Comparison of ENCODE assay signal across 9 mouse cellular contexts in the genomic region with DNA sequence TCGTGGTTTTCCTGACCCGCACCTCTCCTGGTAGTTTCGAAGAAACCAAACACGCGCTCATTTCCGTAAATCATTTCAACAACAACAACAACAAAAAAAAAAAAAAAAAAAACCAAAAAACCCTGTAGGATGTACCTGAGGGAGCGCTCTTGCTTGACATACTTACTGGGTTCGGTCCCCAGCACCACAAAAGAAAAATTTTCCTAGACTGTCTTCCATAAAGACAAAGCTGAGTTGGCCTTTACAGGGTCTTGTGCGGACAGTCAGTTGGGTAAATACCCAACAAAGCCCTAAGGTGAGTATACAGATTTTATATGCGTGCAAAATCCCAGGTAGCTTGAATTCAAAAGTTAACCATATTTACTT. TPM values are rescaled to one million over a fixed set of nuclear protein-coding genes. Genes with fewer than 3 reads are reported as not detected.
DNase-seq lines count a peak whose midpoint lies in the region; ATAC-seq lines count a peak whose summit lies in the region.
"Had no signal": no experiment of that assay in that cellular context is flagged by ENCODE, and none has a peak within 500 bp of the region (broad histone marks: within the 10 kb centered on the region; RNA-seq: fewer than 3 reads in every experiment).

No protein-coding gene starts in this region.

- peak overlapping the region; percentile 64 for H3K9ac ChIP-seq in heart, embryonic 15.5 days
- peak overlapping the region; percentile 73; the same call in 1 of the 2 replicates for H3K9ac ChIP-seq in midbrain, embryonic 11.5 days (ENCODE audit: low read length)

- WGBS in heart, embryonic 15.5 days: 17% methylated on average over 10 of the region's 10 CpGs
- 15% methylated on average over 10 of the region's 10 CpGs for WGBS in hindbrain, embryonic 10.5 days
- WGBS in midbrain, embryonic 11.5 days: 12% methylated on average over 10 of the region's 10 CpGs

- peak overlapping the region; percentile 87 for H3K27ac ChIP-seq in heart, embryonic 15.5 days
- peak overlapping the region; percentile 88 for H3K27ac ChIP-seq in hindbrain, embryonic 10.5 days
- H3K27ac ChIP-seq in midbrain, embryonic 11.5 days (ENCODE audit: low read depth, low read length): no peak overlapping the region

- H3K4me3 ChIP-seq in heart, embryonic 15.5 days: peak overlapping the region; percentile 54
- peak overlapping the region; percentile 67 for H3K4me3 ChIP-seq in hindbrain, embryonic 10.5 days
- peak overlapping the region; percentile 51 for H3K4me3 ChIP-seq in midbrain, embryonic 11.5 days (ENCODE audit: low read depth, low read length)

- peaks cover 32% of the 10 kb centered on the region for H3K36me3 ChIP-seq in heart, embryonic 15.5 days
- H3K36me3 ChIP-seq in hindbrain, embryonic 10.5 days: peaks cover 33% of the 10 kb centered on the region
- peaks cover 2% of the 10 kb centered on the region; the same call in 1 of the 2 replicates for H3K36me3 ChIP-seq in midbrain, embryonic 11.5 days (ENCODE audit: control insufficient read depth, insufficient read depth, low read length)

- DNase-seq in heart, postnatal 14 days: no peak
- DNase-seq in hindbrain, embryonic 10.5 days (ENCODE audit: low spot score): peak; percentile 6
- DNase-seq in midbrain, embryonic 11.5 days (ENCODE audit: low spot score, missing footprints): peak; percentile 89
- DNase-seq in adrenal gland, postnatal 4 days (ENCODE audit: low spot score in 2 of 2): no peak
- no peak for DNase-seq in cerebellum, adult 8-10 months
- no peak for DNase-seq in lung, postnatal 36 days

- intact Hi-C loops in heart, postnatal 14 days (cut with DNase I): no loop called here

- peaks cover 5% of the 10 kb centered on the region for H3K4me1 ChIP-seq in heart, embryonic 15.5 days (replicated peaks)
- peaks cover 18% of the 10 kb centered on the region for H3K4me1 ChIP-seq in hindbrain, embryonic 10.5 days (replicated peaks)
- no peaks in the 10 kb centered on the region for H3K4me1 ChIP-seq in midbrain, embryonic 11.5 days (ENCODE audit: control insufficient read depth, insufficient read depth, low read length)

- no peak for ATAC-seq in heart, embryonic 15.5 days (replicated peaks; ENCODE audit: insufficient number of reproducible peaks, insufficient read depth, low FRiP score, low read depth)
- peak; percentile 16 for ATAC-seq in activated CD4-positive, CD25-positive, alpha-beta regulatory T cell, adult 4 months
- 0 out of 2 replicates have a peak, but pooled peaks have one; percentile 25 for ATAC-seq in midbrain, embryonic 11.5 days (ENCODE audit: low FRiP score)

- peak overlapping the region; percentile 69 for H3K4me2 ChIP-seq in heart, embryonic 15.5 days
- H3K4me2 ChIP-seq in midbrain, embryonic 11.5 days: peak overlapping the region; percentile 71

- H3K9me3 ChIP-seq in heart, embryonic 15.5 days (replicated peaks): no peaks in the 10 kb centered on the region
- no peaks in the 10 kb centered on the region for H3K9me3 ChIP-seq in hindbrain, embryonic 10.5 days
- H3K9me3 ChIP-seq in midbrain, embryonic 11.5 days (ENCODE audit: control insufficient read depth, low read length): no peaks in the 10 kb centered on the region

- no peaks in the 10 kb centered on the region for H3K27me3 ChIP-seq in heart, embryonic 15.5 days
- H3K27me3 ChIP-seq in hindbrain, embryonic 10.5 days (ENCODE audit: insufficient read depth, poor library complexity, severe bottlenecking): no peaks in the 10 kb centered on the region
- no peaks in the 10 kb centered on the region for H3K27me3 ChIP-seq in midbrain, embryonic 11.5 days (ENCODE audit: control insufficient read depth, insufficient read depth, low read length)

RNA-seq across cellular contexts. Expression of a gene that starts 0.3 kb away (rescaled TPM):
- 2.9 and 3.3 TPM in 2 replicates for polyA plus RNA-seq in heart, embryonic 15.5 days (2015; fragmentation: Nextera tagmentation; extraction: Ambion mirVana)
- total RNA-seq in heart, postnatal 14 days (2021): under 1 TPM; 0.32 to 0.60 TPM
- polyA plus RNA-seq in activated CD4-positive, CD25-positive, alpha-beta regulatory T cell, adult 4 months (2017; shearing (Covaris generic)): 1 to 10 TPM in 1 of 2 experiments, under 1 TPM in 1; 0.82 to 1.4 TPM
- polyA plus RNA-seq in hindbrain, embryonic 10.5 days (2016; fragmentation: Nextera tagmentation; extraction: Ambion mirVana): 4.3 and 5.5 TPM in 2 replicates
- polyA plus RNA-seq in midbrain, embryonic 11.5 days (2014; fragmentation: Nextera tagmentation; extraction: Ambion mirVana): 6.6 and 7.6 TPM in 2 replicates
- under 1 TPM; 0.90 to 0.95 TPM for total RNA-seq in adrenal gland, postnatal 4 days (2021)

RNA-seq across cellular contexts. Expression of a gene that starts 12.3 kb away (rescaled TPM):
- polyA plus RNA-seq in heart, embryonic 15.5 days (2015; fragmentation: Nextera tagmentation; extraction: Ambion mirVana): 26.6 and 27.0 TPM in 2 replicates
- total RNA-seq in heart, postnatal 14 days (2021): 10 to 100 TPM; 21.7 to 24.1 TPM
- polyA plus RNA-seq in activated CD4-positive, CD25-positive, alpha-beta regulatory T cell, adult 4 months (2017; shearing (Covaris generic)): 10 to 100 TPM; 52.6 to 54.9 TPM
- 20.6 and 23.6 TPM in 2 replicates for polyA plus RNA-seq in hindbrain, embryonic 10.5 days (2016; fragmentation: Nextera tagmentation; extraction: Ambion mirVana)
- polyA plus RNA-seq in midbrain, embryonic 11.5 days (2014; fragmentation: Nextera tagmentation; extraction: Ambion mirVana): 14.6 and 16.4 TPM in 2 replicates
- total RNA-seq in adrenal gland, postnatal 4 days (2021): 10 to 100 TPM; 38.2 to 41.0 TPM

RNA-seq across cellular contexts. Expression of a gene that starts 27.1 kb away (rescaled TPM):
- polyA plus RNA-seq in heart, embryonic 15.5 days (2015; fragmentation: Nextera tagmentation; extraction: Ambion mirVana): 1.4 and 1.5 TPM in 2 replicates
- total RNA-seq in heart, postnatal 14 days (2021): under 1 TPM; 0.59 to 0.88 TPM
- not detected for polyA plus RNA-seq in activated CD4-positive, CD25-positive, alpha-beta regulatory T cell, adult 4 months (2017; shearing (Covaris generic))
- polyA plus RNA-seq in hindbrain, embryonic 10.5 days (2016; fragmentation: Nextera tagmentation; extraction: Ambion mirVana): 2.0 and 2.5 TPM in 2 replicates
- polyA plus RNA-seq in midbrain, embryonic 11.5 days (2014; fragmentation: Nextera tagmentation; extraction: Ambion mirVana): 2.6 and 2.7 TPM in 2 replicates
- 1 to 10 TPM; 1.8 TPM for total RNA-seq in adrenal gland, postnatal 4 days (2021)
- total RNA-seq: granulocyte monocyte progenitor cell, adult 5-6 weeks had no signal

RNA-seq across cellular contexts. Expression of a gene that starts 37.5 kb away (rescaled TPM):
- 1.4 and 2.2 TPM in 2 replicates for polyA plus RNA-seq in heart, embryonic 15.5 days (2015; fragmentation: Nextera tagmentation; extraction: Ambion mirVana)
- 1 to 10 TPM in 1 of 2 experiments, under 1 TPM in 1; 0.93 to 1.3 TPM for total RNA-seq in heart, postnatal 14 days (2021)
- polyA plus RNA-seq in activated CD4-positive, CD25-positive, alpha-beta regulatory T cell, adult 4 months (2017; shearing (Covaris generic)): not detected
- polyA plus RNA-seq in hindbrain, embryonic 10.5 days (2016; fragmentation: Nextera tagmentation; extraction: Ambion mirVana): 4.2 and 4.4 TPM in 2 replicates
- 3.9 and 4.2 TPM in 2 replicates for polyA plus RNA-seq in midbrain, embryonic 11.5 days (2014; fragmentation: Nextera tagmentation; extraction: Ambion mirVana)
- 1 to 10 TPM; 6.1 to 6.5 TPM for total RNA-seq in adrenal gland, postnatal 4 days (2021)

RNA-seq across cellular contexts. Expression of a gene that starts 38.1 kb away (rescaled TPM):
- not detected in 2 replicates for polyA plus RNA-seq in heart, embryonic 15.5 days (2015; fragmentation: Nextera tagmentation; extraction: Ambion mirVana)
- not detected for total RNA-seq in heart, postnatal 14 days (2021)
- polyA plus RNA-seq in activated CD4-positive, CD25-positive, alpha-beta regulatory T cell, adult 4 months (2017; shearing (Covaris generic)): not detected
- 1.7 TPM in 1 of 2 replicates, not detected in the other for polyA plus RNA-seq in hindbrain, embryonic 10.5 days (2016; fragmentation: Nextera tagmentation; extraction: Ambion mirVana)
- polyA plus RNA-seq in midbrain, embryonic 11.5 days (2014; fragmentation: Nextera tagmentation; extraction: Ambion mirVana): not detected in 2 replicates
- not detected for total RNA-seq in adrenal gland, postnatal 4 days (2021)
- total RNA-seq: granulocyte monocyte progenitor cell, adult 5-6 weeks had no signal

Comparison
In these comparisons a context has a peak if more than half of its experiments do, and no peak if none do; other contexts are left out.
1. DNase-seq: peak in hindbrain, embryonic 10.5 days (single experiment) and midbrain, embryonic 11.5 days (single experiment); none in heart, postnatal 14 days (0 of 2), adrenal gland, postnatal 4 days (0 of 2), cerebellum, adult 8-10 months (single experiment) and lung, postnatal 36 days (single experiment).
2. Peak in every context shown above with its lines, with median percentiles within 50 percentile points of each other: H3K4me3 ChIP-seq.